Mouse (Mus musculus): Measurements from ENCODE around the gene Pld4. TPM values are rescaled to one million over a fixed set of nuclear protein-coding genes. Genes with fewer than 3 reads are reported as not detected.

Gene Pld4
- polyA plus RNA-seq, 2 experiments, result 13.3 to 14.7 TPM

DNA sequence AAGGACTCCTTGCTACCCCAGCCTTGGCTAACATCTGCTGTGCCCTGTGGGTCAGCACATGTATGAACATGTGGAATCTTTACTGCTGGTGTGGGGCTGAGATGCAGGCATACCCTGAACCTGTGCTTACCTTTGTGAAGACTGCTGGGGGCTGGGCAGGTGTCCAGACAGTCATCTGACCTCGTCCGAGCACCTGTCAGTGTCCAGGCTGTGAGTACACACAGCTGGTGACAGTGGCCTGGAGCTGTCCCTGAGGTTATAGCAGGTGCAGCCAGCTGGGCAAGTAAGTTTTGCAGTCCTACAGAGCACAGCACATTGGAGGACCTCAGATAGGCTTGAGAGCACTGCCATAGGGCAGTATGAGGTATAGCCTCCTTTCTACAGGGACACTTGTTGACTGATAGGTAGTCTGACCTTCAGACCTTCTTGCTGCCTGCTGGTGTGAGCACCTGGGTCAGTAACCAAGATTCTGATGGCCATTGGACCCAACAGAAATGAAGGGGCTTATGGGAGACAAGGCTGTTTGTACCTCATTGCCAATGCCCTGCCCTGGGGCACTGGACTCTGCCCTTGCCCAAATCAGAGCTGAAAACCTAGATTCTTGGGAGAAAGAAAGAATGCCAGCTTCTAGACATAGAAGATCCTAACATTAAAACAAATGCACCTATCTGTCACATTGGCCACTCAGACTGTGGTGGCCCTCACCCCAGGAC lies 26.2 kb upstream of the Pld4 start:
- Histone ChIP-seq H3K4me3 (ENCODE audit: insufficient read depth in 1 of 2, low read depth in 2 of 2, low read length in 2 of 2) (no peak overlapping the region), H3K27me3 (ENCODE audit: control insufficient read depth, insufficient read depth, low read length) (no peaks in the 10 kb centered on the region), H3K4me2 (ENCODE audit: low read depth) (no peak overlapping the region), H3K4me1 (replicated peaks; ENCODE audit: control insufficient read depth in 2 of 2, insufficient read depth in 2 of 2, low read length in 1 of 2) (no peaks in the 10 kb centered on the region), H3K9me3 (ENCODE audit: control insufficient read depth, low read length) (no peaks in the 10 kb centered on the region), H3K27ac (no peak overlapping the region), H3K36me3 (replicated peaks; ENCODE audit: control insufficient read depth, insufficient read depth, low read depth) (no peaks in the 10 kb centered on the region), H3K9ac (replicated peaks) (no peak overlapping the region)
- TF ChIP-seq CTCF (IDR thresholded peaks at IDR 0.05; ENCODE audit: low read depth) (no peak), EP300 (IDR thresholded peaks at IDR 0.05; ENCODE audit: low read depth) (no peak)
- DNase-seq (ENCODE audit: low read depth in 3 of 3, low spot score in 3 of 3) (no peak), ATAC-seq (ENCODE audit: insufficient read depth) (no peak)
- 56% methylated on average over 2 of the region's 2 CpGs for WGBS (ENCODE audit: insufficient replicate concordance)

DNA sequence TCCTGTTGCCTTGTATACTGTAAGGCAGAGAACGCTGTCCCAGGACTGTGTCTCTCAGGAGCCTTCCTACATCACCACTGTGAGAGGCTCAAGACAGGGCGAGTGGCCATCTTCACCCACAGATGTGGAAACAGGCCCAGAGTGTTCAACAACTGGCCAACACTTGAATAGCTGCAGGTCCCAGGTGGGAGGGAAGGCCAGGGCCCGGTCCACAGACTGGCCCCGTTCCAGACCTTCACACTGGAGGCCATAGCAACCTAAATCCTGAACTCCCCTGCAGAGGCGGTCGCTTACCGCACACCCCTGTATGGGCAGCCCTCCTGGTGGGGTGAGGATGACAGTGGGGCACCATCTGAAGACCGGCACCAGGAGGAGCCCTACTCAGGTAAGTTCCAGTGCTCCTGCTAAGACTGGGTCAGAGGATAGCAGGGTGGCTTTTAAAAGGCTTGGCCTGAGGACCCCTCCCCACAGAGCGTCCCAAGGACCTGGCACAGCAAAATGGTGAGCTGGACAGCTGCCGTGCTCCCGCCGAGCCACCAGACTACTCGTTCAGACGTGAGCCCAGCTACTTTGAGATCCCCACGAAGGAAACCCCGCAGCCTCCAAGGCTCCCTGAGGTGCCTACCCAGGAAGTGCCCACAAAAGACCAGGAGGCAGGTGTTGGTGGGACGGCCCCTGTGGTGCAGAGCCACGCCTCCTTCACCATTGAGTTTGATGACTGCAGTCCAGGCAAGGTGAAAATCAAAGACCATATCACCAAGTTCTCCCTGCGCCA lies 25.4 kb upstream of the Pld4 start:
- ATAC-seq (ENCODE audit: insufficient read depth) (no peak), DNase-seq (ENCODE audit: low read depth in 3 of 3, low spot score in 3 of 3) (no peak)
- H3K9ac ChIP-seq (replicated peaks), result no peak overlapping the region
- no peaks in the 10 kb centered on the region for H3K36me3 ChIP-seq (replicated peaks; ENCODE audit: control insufficient read depth, insufficient read depth, low read depth)
- H3K4me3 ChIP-seq (ENCODE audit: insufficient read depth in 1 of 2, low read depth in 2 of 2, low read length in 2 of 2), result no peak overlapping the region
- WGBS (ENCODE audit: insufficient replicate concordance), result 67% methylated on average over 19 of the region's 19 CpGs
- no peaks in the 10 kb centered on the region for H3K9me3 ChIP-seq (ENCODE audit: control insufficient read depth, low read length)
- no peak overlapping the region for H3K4me2 ChIP-seq (ENCODE audit: low read depth)
- TF ChIP-seq CTCF (IDR thresholded peaks at IDR 0.05; ENCODE audit: low read depth) (no peak), EP300 (IDR thresholded peaks at IDR 0.05; ENCODE audit: low read depth) (no peak)
- H3K27me3 ChIP-seq (ENCODE audit: control insufficient read depth, insufficient read depth, low read length), result no peaks in the 10 kb centered on the region
- no peaks in the 10 kb centered on the region for H3K4me1 ChIP-seq (replicated peaks; ENCODE audit: control insufficient read depth in 2 of 2, insufficient read depth in 2 of 2, low read length in 1 of 2)
- H3K27ac ChIP-seq, result no peak overlapping the region

DNA sequence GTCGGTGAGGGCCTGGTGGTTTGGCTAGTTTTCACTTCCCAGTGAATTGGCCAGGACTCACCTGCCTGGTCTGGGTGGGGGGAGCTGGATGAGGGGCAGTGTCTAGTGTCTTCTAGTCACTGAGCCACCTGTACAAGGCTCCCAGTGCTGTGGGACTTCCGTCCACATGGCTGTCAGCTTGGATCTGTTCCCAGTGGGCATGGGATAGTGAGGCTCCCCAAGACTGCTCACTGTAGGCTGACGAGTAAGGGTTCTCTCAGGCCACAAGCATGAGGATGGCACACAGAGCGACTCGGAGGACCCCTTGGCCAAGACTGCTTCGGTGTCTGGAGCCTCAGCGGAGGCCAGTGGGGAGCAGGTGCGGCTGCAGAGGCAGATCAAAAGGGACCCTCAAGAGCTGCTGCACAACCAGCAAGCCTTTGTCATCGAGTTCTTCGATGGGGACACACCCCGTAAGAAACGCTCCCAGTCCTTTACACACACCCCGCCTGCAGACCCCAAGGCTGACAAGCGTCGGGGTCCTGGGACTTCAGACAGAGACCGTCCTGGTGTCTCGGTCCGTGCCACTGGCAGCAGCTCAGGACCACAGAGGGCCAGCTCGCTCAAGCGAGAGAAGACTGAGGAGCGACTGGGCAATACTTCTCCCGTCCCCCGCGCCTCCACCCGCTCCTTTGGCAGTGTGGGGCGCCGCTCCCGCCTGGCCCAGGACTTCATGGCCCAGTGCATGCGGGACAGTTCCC lies 24.4 kb upstream of the Pld4 start:
- 75% methylated on average over 29 of the region's 29 CpGs for WGBS (ENCODE audit: insufficient replicate concordance)
- DNase-seq (ENCODE audit: low read depth in 3 of 3, low spot score in 3 of 3), result no peak
- no peak for TF ChIP-seq CTCF (IDR thresholded peaks at IDR 0.05; ENCODE audit: low read depth)
- no peak for TF ChIP-seq EP300 (IDR thresholded peaks at IDR 0.05; ENCODE audit: low read depth)
- Histone ChIP-seq H3K27ac (no peak overlapping the region), H3K36me3 (replicated peaks; ENCODE audit: control insufficient read depth, insufficient read depth, low read depth) (no peaks in the 10 kb centered on the region), H3K4me2 (ENCODE audit: low read depth) (no peak overlapping the region), H3K9me3 (ENCODE audit: control insufficient read depth, low read length) (no peaks in the 10 kb centered on the region), H3K4me3 (ENCODE audit: insufficient read depth in 1 of 2, low read depth in 2 of 2, low read length in 2 of 2) (no peak overlapping the region), H3K27me3 (ENCODE audit: control insufficient read depth, insufficient read depth, low read length) (no peaks in the 10 kb centered on the region), H3K9ac (replicated peaks) (no peak overlapping the region), H3K4me1 (replicated peaks; ENCODE audit: control insufficient read depth in 2 of 2, insufficient read depth in 2 of 2, low read length in 1 of 2) (no peaks in the 10 kb centered on the region)
- no peak for ATAC-seq (ENCODE audit: insufficient read depth)

DNA sequence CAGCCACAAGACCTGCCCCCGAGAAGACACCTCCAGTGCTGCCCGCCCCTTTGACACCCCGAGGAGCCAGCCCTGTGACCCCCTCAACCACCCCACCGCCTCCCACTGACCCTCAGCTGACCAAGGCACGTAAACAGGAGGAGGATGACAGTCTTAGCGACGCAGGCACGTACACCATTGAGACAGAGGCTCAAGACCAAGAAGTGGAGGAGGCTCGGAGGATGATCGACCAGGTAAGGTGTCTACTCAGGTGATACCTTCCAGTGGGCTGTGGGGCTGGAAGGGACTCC lies 23.9 kb upstream of the Pld4 start:
- Histone ChIP-seq H3K4me2 (ENCODE audit: low read depth) (no peak overlapping the region), H3K27ac (no peak overlapping the region), H3K9me3 (ENCODE audit: control insufficient read depth, low read length) (no peaks in the 10 kb centered on the region), H3K9ac (replicated peaks) (no peak overlapping the region), H3K4me3 (ENCODE audit: insufficient read depth in 1 of 2, low read depth in 2 of 2, low read length in 2 of 2) (no peak overlapping the region), H3K36me3 (replicated peaks; ENCODE audit: control insufficient read depth, insufficient read depth, low read depth) (no peaks in the 10 kb centered on the region), H3K4me1 (replicated peaks; ENCODE audit: control insufficient read depth in 2 of 2, insufficient read depth in 2 of 2, low read length in 1 of 2) (no peaks in the 10 kb centered on the region), H3K27me3 (ENCODE audit: control insufficient read depth, insufficient read depth, low read length) (no peaks in the 10 kb centered on the region)
- ATAC-seq (ENCODE audit: insufficient read depth) (no peak), DNase-seq (ENCODE audit: low read depth in 3 of 3, low spot score in 3 of 3) (no peak)
- TF ChIP-seq EP300 (IDR thresholded peaks at IDR 0.05; ENCODE audit: low read depth) (no peak), CTCF (IDR thresholded peaks at IDR 0.05; ENCODE audit: low read depth) (no peak)
- 65% methylated on average over 10 of the region's 10 CpGs for WGBS (ENCODE audit: insufficient replicate concordance)

DNA sequence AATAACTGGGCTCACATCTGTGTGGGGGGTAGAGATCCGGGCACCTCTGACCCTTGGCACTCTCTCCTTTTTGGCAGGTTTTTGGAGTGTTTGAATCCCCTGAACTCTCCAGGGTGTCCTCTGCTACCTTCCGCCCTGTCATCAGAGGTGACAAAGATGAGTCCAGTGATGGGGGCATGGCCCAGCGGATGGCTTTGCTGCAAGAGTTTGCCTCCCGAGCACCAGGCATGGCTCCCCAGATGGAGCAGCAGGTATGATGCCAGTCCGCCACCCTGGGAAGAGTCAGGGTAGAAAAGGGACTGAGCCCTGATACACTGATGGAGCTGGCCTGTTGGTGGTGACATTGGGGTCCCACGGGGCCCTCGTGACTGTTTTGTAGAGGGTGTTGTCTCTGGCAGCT lies 23.4 kb upstream of the Pld4 start:
- TF ChIP-seq CTCF (IDR thresholded peaks at IDR 0.05; ENCODE audit: low read depth) (no peak), EP300 (IDR thresholded peaks at IDR 0.05; ENCODE audit: low read depth) (no peak)
- Histone ChIP-seq H3K9me3 (ENCODE audit: control insufficient read depth, low read length) (no peaks in the 10 kb centered on the region), H3K27me3 (ENCODE audit: control insufficient read depth, insufficient read depth, low read length) (no peaks in the 10 kb centered on the region), H3K4me2 (ENCODE audit: low read depth) (no peak overlapping the region), H3K9ac (replicated peaks) (no peak overlapping the region), H3K36me3 (replicated peaks; ENCODE audit: control insufficient read depth, insufficient read depth, low read depth) (no peaks in the 10 kb centered on the region), H3K4me1 (replicated peaks; ENCODE audit: control insufficient read depth in 2 of 2, insufficient read depth in 2 of 2, low read length in 1 of 2) (no peaks in the 10 kb centered on the region), H3K27ac (no peak overlapping the region), H3K4me3 (ENCODE audit: insufficient read depth in 1 of 2, low read depth in 2 of 2, low read length in 2 of 2) (no peak overlapping the region)
- ATAC-seq (ENCODE audit: insufficient read depth) (no peak), DNase-seq (ENCODE audit: low read depth in 3 of 3, low spot score in 3 of 3) (no peak)
- WGBS (ENCODE audit: insufficient replicate concordance), result 64% methylated on average over 7 of the region's 7 CpGs
